Mouse (Mus musculus): Measurements from ENCODE around the gene Selp. TPM values are rescaled to one million over a fixed set of nuclear protein-coding genes. Genes with fewer than 3 reads are reported as not detected.

Gene Selp
- polyA plus RNA-seq, 1 experiment from 2014 or later: 0.38 TPM

DNA sequence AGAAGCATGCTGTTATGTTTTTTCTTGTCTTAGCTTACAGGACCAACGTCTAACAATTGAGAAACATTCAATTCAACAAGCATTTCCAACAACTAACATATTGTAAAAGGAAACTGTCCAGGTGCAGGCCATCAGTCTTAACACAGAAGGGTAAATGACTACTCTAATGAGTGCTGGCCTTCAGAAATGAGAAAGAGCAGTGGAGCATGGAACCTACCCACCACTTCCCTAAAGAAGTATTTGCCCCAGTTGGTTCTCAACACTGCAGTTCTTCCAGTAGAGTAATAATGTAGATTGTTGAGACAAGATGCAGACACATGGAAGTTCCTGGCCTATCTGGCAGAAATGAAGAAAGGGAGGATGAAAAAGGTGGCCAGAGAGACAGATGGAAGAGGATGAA is 38.6 kb upstream of the Selp start:
- no peaks in the 10 kb centered on the region for H3K36me3 ChIP-seq (ENCODE audit: control insufficient read depth, insufficient read depth)
- WGBS: 59% methylated on average over 1 of the region's 1 CpGs
- H3K4me3 ChIP-seq (ENCODE audit: low read length): no peak overlapping the region
- H3K9ac ChIP-seq (ENCODE audit: low read length): no peak overlapping the region
- no peak overlapping the region for H3K27ac ChIP-seq (ENCODE audit: low read length)
- H3K4me1 ChIP-seq (ENCODE audit: control insufficient read depth, insufficient read depth, low read length): no peaks in the 10 kb centered on the region
- H3K4me2 ChIP-seq (ENCODE audit: low read depth, low read length): no peak overlapping the region
- no peaks in the 10 kb centered on the region for H3K9me3 ChIP-seq (replicated peaks; ENCODE audit: control insufficient read depth, low read length)
- ATAC-seq (replicated peaks; ENCODE audit: extremely low read depth, insufficient read depth, low FRiP score): no peak
- H3K27me3 ChIP-seq (ENCODE audit: control insufficient read depth, insufficient read depth, low read length): no peaks in the 10 kb centered on the region

DNA sequence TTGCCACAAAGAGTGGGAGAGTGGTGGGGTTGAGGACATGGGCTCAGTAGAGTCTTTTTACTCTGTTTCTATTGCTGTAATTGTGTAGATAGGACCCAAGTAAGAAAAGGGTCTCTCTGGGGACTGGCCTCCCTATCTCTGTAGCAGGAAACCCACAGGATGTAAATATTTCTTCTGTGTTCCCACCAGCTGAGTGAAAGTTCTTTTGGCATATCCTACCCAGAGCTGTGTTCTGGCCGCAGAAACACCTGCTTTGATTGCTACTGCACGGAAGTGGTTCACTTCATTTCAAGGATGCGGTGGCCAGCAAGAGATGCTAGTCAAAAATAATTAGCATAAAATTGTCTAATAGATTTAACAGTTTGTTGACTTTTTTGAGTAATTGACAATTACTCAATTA is 38.0 kb upstream of the Selp start:
- Histone ChIP-seq H3K9ac (ENCODE audit: low read length) (no peak overlapping the region), H3K9me3 (replicated peaks; ENCODE audit: control insufficient read depth, low read length) (no peaks in the 10 kb centered on the region), H3K4me3 (ENCODE audit: low read length) (no peak overlapping the region), H3K27me3 (ENCODE audit: control insufficient read depth, insufficient read depth, low read length) (no peaks in the 10 kb centered on the region), H3K4me2 (ENCODE audit: low read depth, low read length) (no peak overlapping the region), H3K27ac (ENCODE audit: low read length) (no peak overlapping the region), H3K36me3 (ENCODE audit: control insufficient read depth, insufficient read depth) (no peaks in the 10 kb centered on the region), H3K4me1 (ENCODE audit: control insufficient read depth, insufficient read depth, low read length) (no peaks in the 10 kb centered on the region)
- WGBS: 66% methylated on average over 3 of the region's 3 CpGs
- ATAC-seq (replicated peaks; ENCODE audit: extremely low read depth, insufficient read depth, low FRiP score): no peak

- WGBS: 71% methylated on average over 4 of the region's 4 CpGs
Observed at GRCm38 (mm10) chr1:164078323-164078741, 36.7 kb upstream of the Selp start.

GRCm38 (mm10) chr1:164079091-164079490 is 36.0 kb upstream of the Selp start:
- Histone ChIP-seq H3K4me3 (ENCODE audit: low read length) (no peak overlapping the region), H3K4me2 (ENCODE audit: low read depth, low read length) (no peak overlapping the region), H3K4me1 (ENCODE audit: control insufficient read depth, insufficient read depth, low read length) (no peaks in the 10 kb centered on the region), H3K9me3 (replicated peaks; ENCODE audit: control insufficient read depth, low read length) (no peaks in the 10 kb centered on the region), H3K27ac (ENCODE audit: low read length) (no peak overlapping the region), H3K9ac (ENCODE audit: low read length) (no peak overlapping the region), H3K36me3 (ENCODE audit: control insufficient read depth, insufficient read depth) (no peaks in the 10 kb centered on the region), H3K27me3 (ENCODE audit: control insufficient read depth, insufficient read depth, low read length) (no peaks in the 10 kb centered on the region)
- 80% methylated on average over 11 of the region's 11 CpGs for WGBS
- ATAC-seq (replicated peaks; ENCODE audit: extremely low read depth, insufficient read depth, low FRiP score): no peak

More at GRCm38 (mm10) chr1:164078323-164078741, 36.7 kb upstream of the Selp start:
- no peak for ATAC-seq (replicated peaks; ENCODE audit: extremely low read depth, insufficient read depth, low FRiP score)
- Histone ChIP-seq H3K4me2 (ENCODE audit: low read depth, low read length) (no peak overlapping the region), H3K27me3 (ENCODE audit: control insufficient read depth, insufficient read depth, low read length) (no peaks in the 10 kb centered on the region), H3K9ac (ENCODE audit: low read length) (no peak overlapping the region), H3K9me3 (replicated peaks; ENCODE audit: control insufficient read depth, low read length) (no peaks in the 10 kb centered on the region), H3K4me3 (ENCODE audit: low read length) (no peak overlapping the region), H3K4me1 (ENCODE audit: control insufficient read depth, insufficient read depth, low read length) (no peaks in the 10 kb centered on the region), H3K27ac (ENCODE audit: low read length) (no peak overlapping the region), H3K36me3 (ENCODE audit: control insufficient read depth, insufficient read depth) (no peaks in the 10 kb centered on the region)

GRCm38 (mm10) chr1:164083046-164083445 is 32.0 kb upstream of the Selp start:
- no peaks in the 10 kb centered on the region for H3K9me3 ChIP-seq (replicated peaks; ENCODE audit: control insufficient read depth, low read length)
- H3K4me2 ChIP-seq (ENCODE audit: low read depth, low read length): no peak overlapping the region
- no peaks in the 10 kb centered on the region for H3K4me1 ChIP-seq (ENCODE audit: control insufficient read depth, insufficient read depth, low read length)
- no peak overlapping the region for H3K4me3 ChIP-seq (ENCODE audit: low read length)
- no peaks in the 10 kb centered on the region for H3K27me3 ChIP-seq (ENCODE audit: control insufficient read depth, insufficient read depth, low read length)
- 81% methylated on average over 4 of the region's 4 CpGs for WGBS
- H3K36me3 ChIP-seq (ENCODE audit: control insufficient read depth, insufficient read depth): no peaks in the 10 kb centered on the region
- no peak for ATAC-seq (replicated peaks; ENCODE audit: extremely low read depth, insufficient read depth, low FRiP score)
- H3K9ac ChIP-seq (ENCODE audit: low read length): no peak overlapping the region
- H3K27ac ChIP-seq (ENCODE audit: low read length): no peak overlapping the region

GRCm38 (mm10) chr1:164086797-164087196 is 28.3 kb upstream of the Selp start:
- no peaks in the 10 kb centered on the region for H3K4me1 ChIP-seq (ENCODE audit: control insufficient read depth, insufficient read depth, low read length)
- no peak overlapping the region for H3K9ac ChIP-seq (ENCODE audit: low read length)
- H3K27me3 ChIP-seq (ENCODE audit: control insufficient read depth, insufficient read depth, low read length): no peaks in the 10 kb centered on the region
- no peak overlapping the region for H3K27ac ChIP-seq (ENCODE audit: low read length)
- no peak overlapping the region for H3K4me2 ChIP-seq (ENCODE audit: low read depth, low read length)
- ATAC-seq (replicated peaks; ENCODE audit: extremely low read depth, insufficient read depth, low FRiP score): no peak
- H3K4me3 ChIP-seq (ENCODE audit: low read length): no peak overlapping the region
- no peaks in the 10 kb centered on the region for H3K9me3 ChIP-seq (replicated peaks; ENCODE audit: control insufficient read depth, low read length)
- H3K36me3 ChIP-seq (ENCODE audit: control insufficient read depth, insufficient read depth): no peaks in the 10 kb centered on the region
- 63% methylated on average over 3 of the region's 3 CpGs for WGBS

DNA sequence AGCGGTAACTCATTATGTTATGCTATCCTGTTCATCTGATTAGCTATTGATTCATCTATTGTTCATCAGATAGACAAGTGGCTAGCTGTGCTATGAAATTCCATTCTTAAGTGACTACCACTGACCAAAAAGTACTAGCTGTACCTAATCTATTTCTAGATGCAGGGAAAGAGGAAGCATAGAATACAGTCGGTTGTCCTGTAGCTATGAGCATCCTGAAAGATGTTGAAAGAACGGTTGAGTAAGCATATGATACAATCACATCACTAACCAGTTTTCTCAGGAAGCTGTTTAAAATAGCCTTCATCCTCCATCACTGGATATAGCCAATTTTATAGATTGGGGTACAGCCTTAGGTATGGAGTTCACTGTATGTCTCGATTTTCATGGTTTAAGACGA is 27.2 kb upstream of the Selp start:
- no peaks in the 10 kb centered on the region for H3K4me1 ChIP-seq (ENCODE audit: control insufficient read depth, insufficient read depth, low read length)
- H3K9ac ChIP-seq (ENCODE audit: low read length): no peak overlapping the region
- WGBS: 82% methylated on average over 5 of the region's 5 CpGs
- H3K9me3 ChIP-seq (replicated peaks; ENCODE audit: control insufficient read depth, low read length): no peaks in the 10 kb centered on the region
- no peak for ATAC-seq (replicated peaks; ENCODE audit: extremely low read depth, insufficient read depth, low FRiP score)
- no peaks in the 10 kb centered on the region for H3K36me3 ChIP-seq (ENCODE audit: control insufficient read depth, insufficient read depth)
- no peaks in the 10 kb centered on the region for H3K27me3 ChIP-seq (ENCODE audit: control insufficient read depth, insufficient read depth, low read length)
- H3K4me2 ChIP-seq (ENCODE audit: low read depth, low read length): no peak overlapping the region
- no peak overlapping the region for H3K27ac ChIP-seq (ENCODE audit: low read length)
- H3K4me3 ChIP-seq (ENCODE audit: low read length): no peak overlapping the region

GRCm38 (mm10) chr1:164096780-164097179 is 18.3 kb upstream of the Selp start:
- no peak overlapping the region for H3K4me2 ChIP-seq (ENCODE audit: low read depth, low read length)
- H3K27ac ChIP-seq (ENCODE audit: low read length): no peak overlapping the region
- no peak for ATAC-seq (replicated peaks; ENCODE audit: extremely low read depth, insufficient read depth, low FRiP score)
- H3K9me3 ChIP-seq (replicated peaks; ENCODE audit: control insufficient read depth, low read length): no peaks in the 10 kb centered on the region
- no peak overlapping the region for H3K9ac ChIP-seq (ENCODE audit: low read length)
- no peaks in the 10 kb centered on the region for H3K27me3 ChIP-seq (ENCODE audit: control insufficient read depth, insufficient read depth, low read length)
- WGBS: 38% methylated on average over 6 of the region's 6 CpGs
- no peaks in the 10 kb centered on the region for H3K36me3 ChIP-seq (ENCODE audit: control insufficient read depth, insufficient read depth)
- H3K4me3 ChIP-seq (ENCODE audit: low read length): no peak overlapping the region
- no peaks in the 10 kb centered on the region for H3K4me1 ChIP-seq (ENCODE audit: control insufficient read depth, insufficient read depth, low read length)

DNA sequence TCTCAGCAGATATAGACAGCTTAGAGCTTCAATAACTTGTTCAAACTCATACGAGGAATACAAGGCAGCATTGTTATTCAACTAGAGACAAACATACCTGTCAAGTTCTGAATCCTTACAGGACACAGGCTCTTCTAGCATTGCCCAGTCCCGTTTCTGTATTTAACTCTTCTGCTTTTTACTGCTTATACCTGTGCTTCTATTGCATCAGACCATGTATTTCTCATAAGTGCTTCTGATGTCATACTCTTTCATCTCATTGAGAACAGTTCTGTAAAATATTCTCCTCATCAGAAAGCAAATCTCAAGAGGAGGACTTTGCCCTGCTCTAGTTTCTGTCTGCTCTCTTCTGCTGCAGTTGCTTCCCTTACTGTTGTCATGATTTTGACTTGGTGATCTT is 17.2 kb upstream of the Selp start:
- no peaks in the 10 kb centered on the region for H3K36me3 ChIP-seq (ENCODE audit: control insufficient read depth, insufficient read depth)
- no peaks in the 10 kb centered on the region for H3K4me1 ChIP-seq (ENCODE audit: control insufficient read depth, insufficient read depth, low read length)
- H3K4me3 ChIP-seq (ENCODE audit: low read length): no peak overlapping the region
- no peaks in the 10 kb centered on the region for H3K9me3 ChIP-seq (replicated peaks; ENCODE audit: control insufficient read depth, low read length)
- H3K27me3 ChIP-seq (ENCODE audit: control insufficient read depth, insufficient read depth, low read length): no peaks in the 10 kb centered on the region
- H3K27ac ChIP-seq (ENCODE audit: low read length): no peak overlapping the region
- no peak overlapping the region for H3K4me2 ChIP-seq (ENCODE audit: low read depth, low read length)
- 65% methylated on average over 2 of the region's 2 CpGs for WGBS
- H3K9ac ChIP-seq (ENCODE audit: low read length): no peak overlapping the region
- no peak for ATAC-seq (replicated peaks; ENCODE audit: extremely low read depth, insufficient read depth, low FRiP score)

DNA sequence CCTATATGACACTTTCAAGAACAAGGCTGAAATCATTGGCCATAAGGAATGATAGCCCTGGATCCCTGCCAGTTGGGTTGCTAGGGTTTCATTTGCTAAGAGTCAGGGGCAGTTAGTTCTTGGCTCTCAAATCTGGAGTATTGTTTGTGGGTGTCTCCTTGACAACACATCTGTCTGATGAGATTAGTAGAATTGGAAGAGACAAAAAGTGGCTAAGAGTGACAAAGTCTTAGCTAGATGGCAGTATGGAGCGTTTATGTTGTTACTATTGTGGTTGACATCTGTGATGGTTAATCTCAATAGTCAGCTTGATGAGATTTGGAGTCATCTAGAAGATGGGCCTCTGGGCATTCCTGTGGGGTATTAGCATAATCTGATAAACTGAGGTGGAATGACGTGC is 16.7 kb upstream of the Selp start:
- no peaks in the 10 kb centered on the region for H3K4me1 ChIP-seq (ENCODE audit: control insufficient read depth, insufficient read depth, low read length)
- no peak overlapping the region for H3K4me3 ChIP-seq (ENCODE audit: low read length)
- H3K9ac ChIP-seq (ENCODE audit: low read length): no peak overlapping the region
- no peak overlapping the region for H3K27ac ChIP-seq (ENCODE audit: low read length)
- 65% methylated on average over 2 of the region's 2 CpGs for WGBS
- no peaks in the 10 kb centered on the region for H3K9me3 ChIP-seq (replicated peaks; ENCODE audit: control insufficient read depth, low read length)
- H3K4me2 ChIP-seq (ENCODE audit: low read depth, low read length): no peak overlapping the region
- no peaks in the 10 kb centered on the region for H3K36me3 ChIP-seq (ENCODE audit: control insufficient read depth, insufficient read depth)
- no peaks in the 10 kb centered on the region for H3K27me3 ChIP-seq (ENCODE audit: control insufficient read depth, insufficient read depth, low read length)
- no peak for ATAC-seq (replicated peaks; ENCODE audit: extremely low read depth, insufficient read depth, low FRiP score)
